Mouse (Mus musculus): Measurements from ENCODE around the gene Samd11. TPM values are rescaled to one million over a fixed set of nuclear protein-coding genes. Genes with fewer than 3 reads are reported as not detected.

Gene Samd11
- total and polyA plus RNA-seq, 2 experiments from 2014 or later: 1.9 to 7.7 TPM

GRCm38 (mm10) chr4:156236651-156237447 is 18.6 kb downstream of the Samd11 start:
- DNase-seq: no peak

GRCm38 (mm10) chr4:156235808-156236533 is 19.5 kb downstream of the Samd11 start, which contains the start of gene Noc2l:
TSS of gene Noc2l (plus strand) at chr4:156236010.
- ATAC-seq (peak; percentile 91), DNase-seq (peak; percentile 95)
- H3K4me1 ChIP-seq (ENCODE audit: insufficient read depth): peaks cover 8% of the 10 kb centered on the region; the same call in 1 of the 2 replicates
- WGBS: under 1% methylated on average over 89 of the region's 90 CpGs
- H3K4me2 ChIP-seq (ENCODE audit: low read depth): peak within 1 kb of the TSS; percentile 87
- peak within 1 kb of the TSS; percentile 88 for H3K27ac ChIP-seq (ENCODE audit: low read depth, low read length)
- H3K9ac ChIP-seq: peak within 1 kb of the TSS; percentile 79
- H3K27me3 ChIP-seq (ENCODE audit: insufficient read depth, low read length): no peaks in the 10 kb centered on the region
- TF ChIP-seq CTCF (IDR thresholded peaks at IDR 0.05; ENCODE audit: low read depth): no peak
- H3K4me3 ChIP-seq (ENCODE audit: low read depth, low read length): peak within 1 kb of the TSS; percentile 89
- peaks cover 55% of the 10 kb centered on the region for H3K36me3 ChIP-seq (ENCODE audit: insufficient read depth)
- H3K9me3 ChIP-seq (ENCODE audit: low read length): no peaks in the 10 kb centered on the region

More at GRCm38 (mm10) chr4:156236651-156237447, 18.6 kb downstream of the Samd11 start:
- no peak for ATAC-seq
- H3K4me2 ChIP-seq (ENCODE audit: low read depth): peak overlapping the region; percentile 87
- no peak overlapping the region for H3K9ac ChIP-seq
- WGBS: 26% methylated on average over 55 of the region's 60 CpGs
- peaks cover 55% of the 10 kb centered on the region for H3K36me3 ChIP-seq (ENCODE audit: insufficient read depth)
- peak overlapping the region; percentile 89 for H3K4me3 ChIP-seq (ENCODE audit: low read depth, low read length)
- H3K9me3 ChIP-seq (ENCODE audit: low read length): no peaks in the 10 kb centered on the region
- no peak overlapping the region for H3K27ac ChIP-seq (ENCODE audit: low read depth, low read length)
- peaks cover 8% of the 10 kb centered on the region; the same call in 1 of the 2 replicates for H3K4me1 ChIP-seq (ENCODE audit: insufficient read depth)
- H3K27me3 ChIP-seq (ENCODE audit: insufficient read depth, low read length): no peaks in the 10 kb centered on the region
- no peak for TF ChIP-seq CTCF (IDR thresholded peaks at IDR 0.05; ENCODE audit: low read depth)

- Histone ChIP-seq H3K4me3 (ENCODE audit: low read depth, low read length) (peak overlapping the region; percentile 89), H3K9ac (peak overlapping the region; percentile 79), H3K27ac (ENCODE audit: low read depth, low read length) (peak overlapping the region; percentile 88), H3K27me3 (ENCODE audit: insufficient read depth, low read length) (no peaks in the 10 kb centered on the region), H3K9me3 (ENCODE audit: low read length) (no peaks in the 10 kb centered on the region), H3K4me1 (ENCODE audit: insufficient read depth) (peaks cover 8% of the 10 kb centered on the region; the same call in 1 of the 2 replicates), H3K36me3 (ENCODE audit: insufficient read depth) (peaks cover 54% of the 10 kb centered on the region), H3K4me2 (ENCODE audit: low read depth) (peak overlapping the region; percentile 87)
- DNase-seq: peak; percentile 84
- WGBS: under 1% methylated on average over 15 of the region's 15 CpGs
- TF ChIP-seq CTCF (IDR thresholded peaks at IDR 0.05; ENCODE audit: low read depth): peak; percentile 47
- ATAC-seq: peak; percentile 70
Observed at GRCm38 (mm10) chr4:156235360-156235770, 20.1 kb downstream of the Samd11 start.

GRCm38 (mm10) chr4:156234701-156235213 is 20.7 kb downstream of the Samd11 start, which contains the start of gene Plekhn1:
TSS of gene Plekhn1 (minus strand) at chr4:156234857.
- Histone ChIP-seq H3K4me1 (ENCODE audit: insufficient read depth) (peaks cover 8% of the 10 kb centered on the region; the same call in 1 of the 2 replicates), H3K4me3 (ENCODE audit: low read depth, low read length) (peak within 1 kb of the TSS; percentile 89), H3K27me3 (ENCODE audit: insufficient read depth, low read length) (no peaks in the 10 kb centered on the region), H3K9me3 (ENCODE audit: low read length) (no peaks in the 10 kb centered on the region), H3K27ac (ENCODE audit: low read depth, low read length) (peak within 1 kb of the TSS; percentile 88), H3K36me3 (ENCODE audit: insufficient read depth) (peaks cover 54% of the 10 kb centered on the region), H3K9ac (peak within 1 kb of the TSS; percentile 79), H3K4me2 (ENCODE audit: low read depth) (peak within 1 kb of the TSS; percentile 87)
- TF ChIP-seq CTCF (IDR thresholded peaks at IDR 0.05; ENCODE audit: low read depth): no peak
- peak; percentile 84 for DNase-seq
- ATAC-seq: peak; percentile 62
- under 1% methylated on average over 46 of the region's 48 CpGs for WGBS

GRCm38 (mm10) chr4:156234021-156234501 is 21.4 kb downstream of the Samd11 start:
- peak overlapping the region; percentile 89 for H3K4me3 ChIP-seq (ENCODE audit: low read depth, low read length)
- H3K9me3 ChIP-seq (ENCODE audit: low read length): no peaks in the 10 kb centered on the region
- 4% methylated on average over 17 of the region's 17 CpGs for WGBS
- peak overlapping the region; percentile 67 for H3K9ac ChIP-seq
- H3K36me3 ChIP-seq (ENCODE audit: insufficient read depth): peaks cover 54% of the 10 kb centered on the region
- peaks cover 8% of the 10 kb centered on the region; the same call in 1 of the 2 replicates for H3K4me1 ChIP-seq (ENCODE audit: insufficient read depth)
- TF ChIP-seq CTCF (IDR thresholded peaks at IDR 0.05; ENCODE audit: low read depth): no peak
- H3K4me2 ChIP-seq (ENCODE audit: low read depth): peak overlapping the region; percentile 87
- no peaks in the 10 kb centered on the region for H3K27me3 ChIP-seq (ENCODE audit: insufficient read depth, low read length)
- peak overlapping the region; percentile 87 for H3K27ac ChIP-seq (ENCODE audit: low read depth, low read length)
- ATAC-seq: no peak
- peak; percentile 36 for DNase-seq

GRCm38 (mm10) chr4:156228393-156229024 is 26.9 kb downstream of the Samd11 start:
- Histone ChIP-seq H3K27me3 (ENCODE audit: insufficient read depth, low read length) (no peaks in the 10 kb centered on the region), H3K36me3 (ENCODE audit: insufficient read depth) (peaks cover 42% of the 10 kb centered on the region), H3K9me3 (ENCODE audit: low read length) (no peaks in the 10 kb centered on the region), H3K4me2 (ENCODE audit: low read depth) (no peak overlapping the region), H3K27ac (ENCODE audit: low read depth, low read length) (no peak overlapping the region), H3K4me3 (ENCODE audit: low read depth, low read length) (no peak overlapping the region), H3K9ac (no peak overlapping the region), H3K4me1 (ENCODE audit: insufficient read depth) (peaks cover 2% of the 10 kb centered on the region; the same call in 1 of the 2 replicates)
- TF ChIP-seq CTCF (IDR thresholded peaks at IDR 0.05; ENCODE audit: low read depth): no peak
- no peak for DNase-seq
- ATAC-seq: no peak
- WGBS: 24% methylated on average over 12 of the region's 12 CpGs

Data from forebrain, postnatal 0 days (tissue).